Mouse (Mus musculus): ENCODE data around the gene Zap70. TPM values are rescaled to one million over a fixed set of nuclear protein-coding genes. Genes with fewer than 3 reads are reported as not detected.

Gene Zap70
- total RNA-seq, 2 experiments from 2014 or later, result 1.2 to 1.3 TPM

DNA sequence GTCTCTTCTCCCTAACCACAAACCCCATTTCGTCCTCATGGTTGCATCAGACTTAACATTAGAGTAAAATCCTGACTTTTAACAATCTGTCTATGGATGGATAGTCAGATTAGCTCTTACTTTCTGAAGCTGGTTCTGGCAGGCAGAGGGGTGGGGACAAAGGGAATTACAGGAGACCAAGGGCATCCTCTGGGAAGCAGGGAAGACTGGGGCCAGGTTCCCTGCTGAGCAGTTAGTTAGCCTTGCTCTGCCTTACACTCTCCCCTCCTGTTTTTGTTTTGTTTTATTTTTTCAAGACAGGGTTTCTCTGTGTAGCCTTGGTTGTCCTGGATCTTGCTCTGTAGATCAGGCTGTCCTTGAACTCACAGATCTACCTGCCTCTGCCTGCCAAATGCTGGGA is 8.4 kb downstream of the Zap70 start:
- intact Hi-C loops (cut with DNase I), result no loop called here
- no peak for DNase-seq (ENCODE audit: low spot score in 2 of 2)

DNA sequence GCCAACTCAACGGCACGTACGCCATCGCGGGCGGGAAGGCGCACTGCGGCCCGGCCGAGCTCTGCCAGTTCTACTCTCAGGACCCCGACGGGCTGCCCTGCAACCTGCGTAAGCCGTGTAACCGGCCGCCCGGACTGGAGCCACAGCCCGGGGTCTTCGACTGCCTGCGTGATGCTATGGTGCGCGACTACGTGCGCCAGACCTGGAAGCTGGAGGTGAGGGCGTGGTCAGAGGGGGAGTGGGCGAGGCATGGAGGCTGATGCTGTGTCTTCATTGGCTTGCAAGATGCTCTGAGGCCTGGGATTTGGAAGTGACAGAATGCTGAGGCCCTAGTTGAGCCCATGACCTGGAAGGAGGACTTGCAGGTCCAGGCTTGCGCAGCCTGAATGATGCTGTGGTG is 9.4 kb downstream of the Zap70 start:
- intact Hi-C loops (cut with DNase I), result no loop called here
- DNase-seq (ENCODE audit: low spot score in 2 of 2), result no peak

DNA sequence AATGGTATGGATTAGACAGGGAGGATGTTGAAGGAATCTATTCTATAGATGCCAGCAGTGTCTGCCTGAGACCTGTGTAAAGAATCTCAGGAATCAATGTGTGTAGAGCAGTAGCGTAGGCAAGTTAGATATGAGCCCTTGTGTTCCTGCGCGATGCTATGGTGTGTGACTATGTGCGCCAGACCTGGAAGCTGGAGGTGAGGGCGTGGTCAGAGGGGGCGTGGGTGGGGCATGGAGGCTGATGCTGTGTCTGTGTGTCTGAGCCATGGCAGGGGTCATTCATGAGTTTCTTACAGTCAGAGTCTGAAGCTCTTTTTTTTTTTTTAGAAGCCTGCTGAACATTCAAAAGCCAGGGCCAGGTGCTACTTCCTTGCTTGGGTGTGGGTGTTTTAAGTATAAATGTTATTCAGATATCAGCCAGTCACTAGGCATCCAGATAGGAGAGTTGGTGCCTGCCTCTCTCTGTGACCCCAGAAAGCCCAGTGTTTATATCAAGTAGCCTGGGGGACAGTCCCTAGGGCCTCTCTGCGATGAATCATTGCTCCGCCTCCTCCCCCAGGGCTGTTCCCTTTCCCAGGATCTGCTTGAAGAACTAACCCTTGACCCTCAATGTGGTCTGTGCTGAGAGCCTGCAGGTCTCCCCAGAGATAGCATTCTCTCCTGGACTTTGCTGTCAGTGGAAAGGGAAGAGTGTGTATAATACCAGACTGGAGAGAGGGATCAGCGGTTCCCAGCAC is 10.8 kb downstream of the Zap70 start:
- intact Hi-C loops (cut with DNase I), result no loop called here
- no peak for DNase-seq (ENCODE audit: low spot score in 2 of 2)

DNA sequence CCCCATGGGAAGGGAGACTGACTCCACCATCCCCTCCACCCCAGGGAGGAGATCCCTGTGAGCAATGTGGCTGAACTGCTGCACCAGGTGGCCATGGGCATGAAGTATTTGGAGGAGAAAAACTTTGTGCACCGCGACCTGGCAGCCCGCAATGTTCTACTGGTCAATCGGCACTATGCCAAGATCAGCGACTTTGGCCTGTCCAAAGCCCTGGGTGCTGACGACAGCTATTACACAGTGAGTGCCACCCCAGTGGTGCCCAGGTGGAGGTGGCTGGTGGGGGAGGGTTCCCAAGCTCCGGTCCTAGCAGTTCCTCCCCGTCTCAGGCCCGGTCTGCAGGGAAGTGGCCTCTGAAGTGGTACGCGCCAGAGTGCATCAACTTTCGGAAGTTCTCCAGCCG is 19.2 kb downstream of the Zap70 start:
- intact Hi-C loops (cut with DNase I), result no loop called here
- DNase-seq (ENCODE audit: low spot score in 2 of 2), result no peak

DNA sequence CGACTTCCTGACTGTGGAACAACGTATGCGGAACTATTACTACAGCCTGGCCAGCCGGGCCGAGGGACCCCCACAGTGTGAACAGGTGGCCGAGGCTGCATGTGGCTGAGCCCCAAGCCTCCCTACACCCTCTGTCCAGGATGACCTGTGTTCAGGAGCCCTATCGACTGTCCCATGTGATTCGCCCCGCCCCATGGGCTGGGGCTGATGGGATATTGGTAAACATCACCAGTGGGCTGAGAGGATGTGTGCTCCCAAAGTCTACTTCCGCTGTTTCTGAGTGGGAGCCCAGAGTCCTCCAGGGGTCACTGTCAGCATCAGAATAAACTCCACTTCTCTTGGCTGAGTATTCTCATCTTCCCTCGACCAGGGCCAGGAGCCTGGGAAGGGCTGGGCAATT is 20.9 kb downstream of the Zap70 start:
- DNase-seq (ENCODE audit: low spot score in 2 of 2), result no peak
- intact Hi-C loops (cut with DNase I), result no loop called here

DNA sequence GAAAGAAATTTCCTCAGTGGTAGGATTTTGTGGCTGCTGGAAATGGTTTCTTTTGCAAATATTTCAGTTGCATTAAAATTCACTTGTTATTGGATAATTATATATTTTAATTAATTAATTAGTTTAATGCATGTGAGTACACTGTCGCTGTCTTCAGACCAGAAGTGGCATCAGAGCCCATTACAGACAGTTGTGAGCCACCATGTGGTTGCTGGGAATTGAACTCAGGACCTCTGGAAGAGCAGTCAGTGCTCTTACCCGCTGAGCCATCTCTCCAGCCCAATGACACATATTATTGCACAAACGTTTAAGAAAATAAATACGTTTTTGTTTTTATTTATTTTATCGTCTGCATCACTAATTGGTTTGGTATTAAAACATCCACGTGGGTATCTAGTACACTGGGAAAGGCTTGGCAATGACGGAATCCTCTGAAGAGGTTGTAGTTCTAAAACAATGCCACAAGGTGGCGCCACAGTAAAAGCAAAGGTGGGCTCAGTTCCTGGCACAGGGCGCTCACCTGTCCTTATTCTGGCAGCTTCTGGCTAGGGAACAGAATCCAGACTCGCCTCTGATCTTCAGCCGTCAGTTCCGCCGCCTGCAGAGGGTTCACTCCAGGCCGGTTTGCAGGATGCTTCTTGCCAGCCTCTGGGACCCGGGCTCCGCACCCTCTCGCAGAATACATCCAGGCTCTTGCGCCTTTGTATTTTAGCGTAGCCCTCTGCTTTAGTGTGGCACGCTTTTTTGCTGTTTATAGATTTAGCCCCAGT is 23.0 kb downstream of the Zap70 start:
- intact Hi-C loops (cut with DNase I), result loop anchor here (1.0 kb wide), 1 partner anchor 466 kb away; no protein-coding TSS in a partner anchor
- peak; percentile 76 to 85 for DNase-seq (ENCODE audit: low spot score in 2 of 2)

DNA sequence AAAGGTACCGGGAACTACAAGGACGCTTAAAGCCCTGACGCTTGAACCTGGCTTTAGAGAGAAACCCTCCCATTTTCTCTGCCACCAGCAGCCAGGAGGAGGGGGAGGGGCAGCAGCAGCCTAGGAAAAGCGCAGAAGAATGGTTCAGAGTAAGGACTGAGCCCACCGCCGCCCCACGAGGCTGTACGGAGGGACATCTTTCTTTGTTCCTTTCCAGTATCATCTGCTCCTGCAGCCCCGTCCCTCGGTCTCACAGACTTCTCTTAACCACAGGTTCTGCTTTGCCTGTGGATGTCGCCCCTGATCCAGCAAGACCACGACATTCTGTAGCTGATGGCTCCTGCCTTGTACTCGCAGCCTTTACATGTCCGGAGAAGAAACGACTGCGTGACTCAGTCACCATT is 23.6 kb downstream of the Zap70 start:
- peak in 1 of 2 experiments; percentile 34 for DNase-seq (ENCODE audit: low spot score in 2 of 2)
- intact Hi-C loops (cut with DNase I), result loop anchor here (1.0 kb wide), 1 partner anchor 465 kb away; no protein-coding TSS in a partner anchor

DNA sequence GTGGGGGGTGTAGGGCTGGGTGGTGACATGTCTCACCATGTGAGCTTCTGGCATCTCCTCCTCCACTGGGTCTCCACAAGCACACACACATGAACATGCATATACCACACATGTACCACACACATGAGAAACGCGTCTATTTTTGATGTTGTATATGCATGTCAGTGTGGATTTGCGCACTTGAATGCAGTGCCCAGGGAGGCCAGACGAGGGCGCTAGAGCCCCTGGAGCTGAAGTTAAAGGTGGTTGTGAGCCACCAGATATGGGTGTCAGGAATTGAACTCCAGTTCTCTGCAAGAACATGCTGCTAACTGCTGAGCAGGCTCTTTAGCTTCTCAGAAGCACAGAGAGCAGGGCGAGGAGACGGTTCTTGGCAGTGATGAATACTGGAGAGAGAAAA is 24.8 kb downstream of the Zap70 start:
- no peak for DNase-seq (ENCODE audit: low spot score in 2 of 2)

DNA sequence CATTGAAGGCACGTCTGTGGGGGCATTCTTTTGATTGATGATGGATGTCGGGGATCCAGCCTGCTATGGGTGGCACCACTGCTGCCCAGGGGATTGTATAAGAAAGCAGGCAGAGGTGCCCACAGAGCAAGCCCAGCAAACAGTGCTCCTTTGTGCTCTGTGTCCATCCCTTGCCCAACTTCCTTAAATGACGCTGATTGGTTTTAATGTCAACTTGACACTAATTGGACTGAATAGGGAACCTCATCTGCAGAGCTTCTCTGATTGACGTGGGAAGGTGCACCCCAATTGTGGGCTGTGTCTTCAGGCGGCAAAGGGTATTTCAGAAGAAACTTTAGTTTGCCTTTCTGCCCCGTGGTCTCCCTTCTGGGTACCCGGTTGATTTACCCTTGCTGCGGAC is 27.8 kb downstream of the Zap70 start:
- intact Hi-C loops (cut with DNase I), result no loop called here
- no peak for DNase-seq (ENCODE audit: low spot score in 2 of 2)

More for the DNA sequence above, 24.8 kb downstream of the Zap70 start:
- intact Hi-C loops (cut with DNase I), result no loop called here

DNA sequence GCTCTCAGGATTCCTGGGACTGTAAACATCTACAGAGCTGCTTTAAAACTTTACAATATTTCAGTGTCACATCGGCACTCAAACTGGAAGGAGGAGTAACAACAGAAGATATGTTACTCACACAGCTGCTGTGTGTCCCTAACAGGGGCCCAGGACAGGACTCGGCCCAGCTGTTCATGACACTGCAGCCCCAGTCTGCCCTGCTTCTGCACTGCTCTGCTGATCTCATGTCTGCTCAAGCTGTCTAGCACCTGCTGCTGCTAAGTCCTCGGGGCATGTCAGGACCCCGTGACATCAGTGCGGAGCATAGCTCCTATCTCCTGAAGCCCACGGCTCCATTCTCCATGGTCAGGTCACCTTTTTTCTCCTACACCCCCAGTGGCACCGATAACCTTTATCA is 35.1 kb downstream of the Zap70 start:
- no peak for DNase-seq (ENCODE audit: low spot score in 2 of 2)

DNA sequence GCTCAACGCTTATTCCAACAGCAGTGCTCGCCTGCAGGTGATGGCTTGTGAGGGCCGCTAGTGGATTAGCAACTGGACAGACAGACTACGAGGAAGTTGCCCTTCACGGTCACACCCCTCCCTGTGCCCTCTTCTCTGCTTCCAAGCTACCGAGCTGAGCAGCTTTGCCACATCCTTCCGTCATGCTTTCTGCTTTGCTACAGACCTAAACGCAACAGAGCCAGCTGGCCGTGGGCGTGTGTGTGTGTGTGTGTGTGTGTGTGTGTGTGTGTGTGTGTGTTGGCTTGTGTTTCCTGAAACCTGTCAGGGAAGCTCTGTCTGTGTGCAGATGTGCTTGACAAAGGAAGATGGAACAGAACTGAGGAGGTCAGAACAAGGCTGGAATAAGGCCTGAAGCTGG is 35.9 kb downstream of the Zap70 start:
- DNase-seq (ENCODE audit: low spot score in 2 of 2), result peak; percentile 66 to 68
- intact Hi-C loops (cut with DNase I), result no loop called here

More for the DNA sequence above, 35.1 kb downstream of the Zap70 start:
- intact Hi-C loops (cut with DNase I), result no loop called here

DNA sequence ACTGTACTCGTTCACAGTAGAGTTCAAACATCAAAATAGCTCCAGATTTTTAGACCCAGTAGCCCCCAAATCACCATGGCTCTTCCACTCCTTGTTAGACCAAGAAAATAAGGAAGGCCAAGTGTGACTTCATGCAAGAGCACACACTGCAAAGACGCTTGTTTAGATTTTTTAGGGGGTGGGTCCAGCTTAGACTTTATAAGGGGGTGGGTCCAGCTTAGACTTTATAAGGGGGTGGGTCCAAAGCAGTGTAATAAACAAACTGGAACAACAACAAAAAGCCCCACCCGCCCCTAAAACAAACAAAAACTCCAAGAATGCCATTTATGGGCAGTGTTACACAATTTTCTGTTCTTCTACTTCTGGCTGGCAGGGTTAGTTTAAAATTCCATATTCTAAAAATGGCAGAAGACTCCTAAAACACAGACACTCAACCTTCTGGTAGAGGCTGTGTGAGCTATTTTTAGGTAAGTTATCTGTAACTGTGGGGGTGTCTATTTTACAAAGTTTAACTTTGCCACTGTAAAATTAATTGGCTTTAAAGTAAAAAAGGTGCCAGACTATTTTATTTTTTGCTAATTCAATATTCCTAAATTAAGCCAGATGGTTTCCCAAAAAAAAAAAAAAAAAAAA is 38.9 kb downstream of the Zap70 start:
- DNase-seq (ENCODE audit: low spot score in 2 of 2), result no peak
- intact Hi-C loops (cut with DNase I), result no loop called here

DNA sequence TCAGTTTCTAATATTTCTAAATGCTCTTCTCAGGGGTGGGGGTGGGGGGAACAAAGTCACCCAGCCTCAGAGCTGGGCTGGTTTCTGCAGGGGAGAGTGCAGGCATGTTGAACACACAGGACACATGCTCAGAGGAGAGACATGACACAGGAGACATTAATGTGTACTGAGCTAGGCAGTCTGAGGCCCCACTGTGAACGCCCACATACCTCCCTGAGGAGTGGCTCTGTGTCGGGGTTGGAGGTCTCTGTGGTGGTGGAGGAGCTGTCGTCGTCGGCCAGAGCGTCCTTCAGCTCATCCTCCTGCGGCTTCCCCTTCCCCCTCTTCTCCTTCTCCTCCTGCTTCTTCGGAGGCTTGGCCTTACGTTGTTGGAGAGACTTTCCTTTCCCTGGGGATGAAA is 42.7 kb downstream of the Zap70 start:
- DNase-seq (ENCODE audit: low spot score in 2 of 2), result no peak

DNA sequence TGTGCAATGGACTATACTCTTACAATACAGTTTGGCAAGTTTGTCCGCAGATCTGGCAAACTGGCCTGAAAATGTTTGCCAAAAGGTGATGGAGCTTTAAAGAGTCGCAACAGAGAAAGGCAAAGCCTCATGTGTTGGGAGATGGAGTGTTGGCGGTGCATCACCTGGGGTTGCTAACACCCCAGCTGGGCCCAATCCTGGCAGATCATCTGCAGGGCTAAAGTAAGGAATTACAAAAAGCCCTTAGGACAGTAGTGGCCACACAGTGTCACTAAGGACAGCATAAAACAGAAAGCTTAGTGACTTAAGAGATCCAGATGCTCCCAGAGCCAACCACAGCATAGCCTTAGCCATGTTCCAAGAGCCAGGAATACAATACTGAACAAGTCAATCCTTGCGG is 43.2 kb downstream of the Zap70 start:
- DNase-seq (ENCODE audit: low spot score in 2 of 2), result no peak
- intact Hi-C loops (cut with DNase I), result loop anchor here (5.0 kb wide), 1 partner anchor 312 kb away; no protein-coding TSS in a partner anchor

More for the DNA sequence above, 42.7 kb downstream of the Zap70 start:
- intact Hi-C loops (cut with DNase I), result no loop called here

DNA sequence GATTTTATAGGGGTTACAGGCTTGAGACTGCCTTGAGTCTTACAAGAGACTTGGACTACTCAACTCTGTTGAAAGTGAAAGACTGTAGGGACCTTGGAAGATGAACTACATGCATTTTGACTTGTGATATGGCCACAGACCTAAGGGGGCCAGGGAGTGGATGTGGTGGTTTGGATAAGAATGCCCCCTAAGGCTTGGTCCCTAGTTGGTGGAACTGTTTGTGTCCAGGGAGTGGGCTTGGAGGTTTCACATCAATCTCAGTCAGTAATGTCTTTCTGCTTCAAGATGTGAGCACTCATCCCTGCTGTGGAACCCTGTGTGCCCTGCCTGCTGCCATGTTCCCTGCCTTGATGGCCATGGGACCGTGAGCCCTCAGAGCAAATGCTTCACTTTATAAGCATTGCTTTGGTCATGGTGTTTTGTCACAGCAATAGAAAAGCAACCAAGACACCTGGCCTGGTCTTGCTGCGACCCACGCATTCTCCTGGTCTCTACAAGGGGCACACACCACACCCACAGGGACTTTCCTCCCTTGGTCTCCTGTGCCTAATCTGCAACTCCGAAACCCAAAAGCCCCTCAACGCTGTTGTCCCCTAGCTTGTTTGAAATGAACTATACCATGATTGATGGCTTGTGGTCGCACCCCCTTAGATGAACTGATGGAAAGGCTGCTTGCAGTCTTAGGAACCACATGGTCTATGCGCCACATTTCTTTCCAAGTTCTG is 44.7 kb downstream of the Zap70 start:
- no peak for DNase-seq (ENCODE audit: low spot score in 2 of 2)
- intact Hi-C loops (cut with DNase I), result loop anchor here (5.0 kb wide), 1 partner anchor 311 kb away; no protein-coding TSS in a partner anchor

DNA sequence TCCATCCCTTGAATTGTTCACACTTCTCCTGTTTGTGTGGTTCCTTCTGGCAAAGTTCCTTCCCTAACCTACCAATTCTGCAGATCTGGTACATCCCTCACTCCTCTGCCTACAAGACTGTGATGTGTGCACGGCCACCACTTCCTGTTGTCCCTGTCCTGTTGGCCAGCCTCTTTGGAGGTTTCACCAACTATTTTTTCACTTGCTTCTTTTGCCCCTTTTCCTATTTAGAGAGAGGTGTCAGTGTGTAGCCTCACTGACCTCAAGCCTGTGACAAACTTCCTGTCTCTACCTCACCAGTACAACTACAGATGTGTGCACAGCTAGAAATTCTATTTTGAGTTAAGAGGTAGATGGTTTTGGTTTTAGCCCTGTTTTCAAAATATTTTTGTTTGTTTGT is 45.5 kb downstream of the Zap70 start:
- no peak for DNase-seq (ENCODE audit: low spot score in 2 of 2)
- intact Hi-C loops (cut with DNase I), result loop anchor here (5.0 kb wide), 1 partner anchor 310 kb away; no protein-coding TSS in a partner anchor

DNA sequence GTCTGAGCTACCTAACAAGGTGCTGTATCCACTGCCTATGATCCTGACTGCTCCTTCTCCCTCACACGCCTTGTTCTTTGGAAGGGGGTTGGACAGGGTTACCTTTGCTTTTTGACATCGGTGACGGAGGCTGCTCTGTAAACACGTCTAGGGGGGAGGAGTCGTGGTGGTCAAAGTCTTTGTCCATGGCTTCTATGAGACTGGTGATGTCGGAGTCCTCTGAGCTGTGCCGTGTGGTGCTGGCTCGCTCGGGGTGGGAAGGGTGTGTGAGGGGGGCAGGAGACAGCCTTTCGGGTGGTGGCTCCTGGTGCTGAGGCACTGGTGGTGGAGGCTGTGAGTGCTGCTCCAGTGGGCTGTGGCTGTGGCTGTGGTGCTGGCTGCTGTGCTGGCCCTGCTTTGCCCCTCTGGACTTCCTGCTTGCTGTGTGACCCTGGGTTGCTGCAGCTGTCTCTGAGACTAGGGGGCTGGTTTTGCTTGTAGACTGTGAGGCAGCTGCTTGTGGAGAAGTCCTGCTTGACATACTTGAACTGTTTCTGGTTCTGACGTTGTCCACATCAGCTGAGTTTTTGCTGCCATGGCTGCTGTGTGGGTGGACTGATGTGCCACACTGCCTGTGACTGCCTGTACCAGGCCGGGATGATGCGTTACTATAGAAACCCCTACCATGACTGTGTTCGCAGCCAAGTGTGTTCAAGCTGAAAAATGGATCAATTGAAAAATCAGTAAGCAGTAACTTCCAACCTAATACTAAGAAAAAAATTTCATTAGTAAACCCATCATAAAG is 46.4 kb downstream of the Zap70 start:
- intact Hi-C loops (cut with DNase I), result loop anchor here (5.0 kb wide), 1 partner anchor 309 kb away; no protein-coding TSS in a partner anchor
- DNase-seq (ENCODE audit: low spot score in 2 of 2), result no peak

DNA sequence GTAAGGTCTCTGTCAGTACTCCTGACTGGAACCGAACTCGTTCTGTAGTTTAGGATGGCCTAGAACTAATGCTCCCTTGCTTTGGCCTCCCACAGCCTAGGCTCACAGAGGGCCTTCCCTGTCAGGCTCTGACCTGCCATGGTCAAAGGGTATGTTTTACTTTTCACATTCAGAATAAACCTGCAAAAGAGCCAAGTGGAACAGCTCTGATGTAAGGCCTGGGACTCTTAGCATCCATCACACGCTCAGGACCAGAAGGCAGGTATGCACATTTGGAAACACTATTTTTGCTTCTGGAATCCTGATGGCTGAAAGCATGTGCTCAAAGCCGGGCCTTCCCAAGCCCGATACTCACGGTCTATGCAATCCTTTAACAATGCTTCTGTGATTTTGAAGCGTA is 50.2 kb downstream of the Zap70 start:
- no peak for DNase-seq (ENCODE audit: low spot score in 2 of 2)
- intact Hi-C loops (cut with DNase I), result no loop called here

DNA sequence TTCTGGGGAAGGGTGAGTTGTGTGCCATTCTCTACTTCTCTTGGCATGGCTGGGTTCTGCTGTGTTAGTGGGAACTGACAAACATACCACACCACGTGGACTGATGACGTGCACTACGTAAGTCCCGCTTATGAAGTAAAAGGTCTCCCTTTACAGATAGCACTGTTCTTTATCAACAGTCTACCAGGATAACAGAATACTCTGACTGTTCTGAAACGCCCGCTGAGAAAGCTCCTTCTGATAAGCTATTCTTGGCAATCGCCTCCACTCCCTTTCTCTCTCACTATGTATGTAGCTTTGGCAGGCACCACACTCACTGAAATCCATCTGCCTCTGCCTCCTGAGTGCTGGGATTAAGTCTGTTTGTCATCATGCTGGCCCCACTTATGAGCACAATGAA is 51.8 kb downstream of the Zap70 start:
- intact Hi-C loops (cut with DNase I), result no loop called here
- peak; percentile 58 to 59 for DNase-seq (ENCODE audit: low spot score in 2 of 2)
